Mouse (Mus musculus): Measurements from ENCODE around the gene Gm11733.
A peak's percentile ranks its signal among the peaks of the same experiment; 100 is the strongest.

The Gm11733 gene

DNA sequence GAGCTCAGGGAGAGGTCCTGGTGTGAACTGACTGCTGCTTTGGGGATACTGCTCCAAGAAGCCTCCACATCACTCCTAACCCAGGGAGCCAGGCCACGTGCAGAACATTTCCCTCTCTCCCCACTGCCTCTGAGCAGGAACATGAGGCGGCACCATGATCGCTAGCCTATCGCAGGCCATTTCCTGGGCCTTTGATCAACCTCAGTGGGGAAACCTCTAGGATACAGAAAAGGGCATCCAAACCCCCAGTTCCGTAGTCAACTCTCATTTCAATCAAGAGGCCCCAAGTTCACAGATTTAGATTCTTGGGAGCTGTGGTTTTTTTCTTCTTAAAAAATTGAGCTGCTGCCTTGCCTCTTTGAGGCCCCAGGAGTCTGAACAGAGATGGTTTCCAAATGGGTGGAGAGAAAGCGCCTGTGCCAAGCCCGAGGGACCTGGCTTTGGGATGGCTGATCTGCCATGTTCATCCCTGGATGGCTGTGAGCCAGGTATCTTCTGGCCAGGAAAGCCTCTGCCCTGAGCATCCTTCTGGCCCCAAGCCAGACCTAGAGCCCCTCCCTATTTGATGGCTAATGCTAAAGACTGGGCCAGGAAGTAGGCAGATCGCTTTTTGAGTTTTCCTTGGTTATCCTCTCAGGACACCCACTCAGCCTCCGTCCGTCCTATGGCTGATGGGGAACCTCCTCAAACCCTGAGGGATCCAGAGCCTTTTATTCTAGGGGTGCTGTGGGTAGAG, 5.7 kb upstream of the Gm11733 start:
- no peak for DNase-seq (ENCODE audit: low spot score in 2 of 2)

GRCm38 (mm10) chr11:117479007-117479719, 5.0 kb upstream of the Gm11733 start:
- no peak for DNase-seq (ENCODE audit: low spot score in 2 of 2)

- no peak for DNase-seq (ENCODE audit: low spot score in 2 of 2)
Measured at GRCm38 (mm10) chr11:117479746-117480145, 4.4 kb upstream of the Gm11733 start.

GRCm38 (mm10) chr11:117482300-117482676, 1.9 kb upstream of the Gm11733 start:
- DNase-seq (ENCODE audit: low spot score in 2 of 2): no peak

DNA sequence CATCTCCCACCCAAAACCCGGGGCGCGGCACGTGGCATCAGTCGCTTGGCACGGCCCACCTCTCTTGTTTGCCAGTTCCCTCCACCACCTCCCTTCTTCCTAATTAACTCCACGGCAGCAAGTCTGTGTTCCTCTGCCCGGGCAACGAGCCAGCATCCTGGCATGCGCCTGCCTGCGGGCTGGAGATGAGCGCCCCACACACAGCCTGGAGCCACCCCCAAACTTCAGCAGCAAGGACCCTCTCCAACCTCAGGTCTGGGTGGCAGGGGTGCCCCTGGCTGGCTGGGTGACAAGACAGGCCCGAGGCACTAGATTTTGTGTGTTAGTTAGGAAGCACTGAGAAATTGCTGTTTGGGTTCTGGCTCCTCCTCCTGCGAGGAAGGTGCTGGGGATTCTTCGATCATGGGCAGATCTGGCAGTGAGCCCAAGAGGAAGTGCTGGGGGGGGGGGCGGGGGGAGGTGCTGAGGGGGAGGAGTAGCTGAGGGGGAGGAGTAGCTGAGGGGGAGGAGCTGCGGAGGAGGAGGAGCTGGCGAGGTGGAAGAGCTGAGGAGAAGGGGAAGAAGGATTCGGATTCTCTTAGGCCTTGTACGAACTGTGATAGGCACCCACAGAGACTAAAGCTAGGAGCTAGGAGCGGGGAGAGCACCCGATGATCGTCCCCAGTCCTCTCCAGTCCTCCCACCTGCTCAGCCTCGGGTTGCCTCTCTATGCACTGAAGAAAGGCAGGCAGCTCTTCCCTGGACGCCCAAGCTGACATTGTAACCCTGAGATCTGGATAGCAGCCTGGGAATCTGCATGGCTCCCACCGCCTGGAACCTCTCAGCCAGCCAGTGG, 1.3 kb upstream of the Gm11733 start:
- peak; percentile 37 to 47 for DNase-seq (ENCODE audit: low spot score in 2 of 2)

DNA sequence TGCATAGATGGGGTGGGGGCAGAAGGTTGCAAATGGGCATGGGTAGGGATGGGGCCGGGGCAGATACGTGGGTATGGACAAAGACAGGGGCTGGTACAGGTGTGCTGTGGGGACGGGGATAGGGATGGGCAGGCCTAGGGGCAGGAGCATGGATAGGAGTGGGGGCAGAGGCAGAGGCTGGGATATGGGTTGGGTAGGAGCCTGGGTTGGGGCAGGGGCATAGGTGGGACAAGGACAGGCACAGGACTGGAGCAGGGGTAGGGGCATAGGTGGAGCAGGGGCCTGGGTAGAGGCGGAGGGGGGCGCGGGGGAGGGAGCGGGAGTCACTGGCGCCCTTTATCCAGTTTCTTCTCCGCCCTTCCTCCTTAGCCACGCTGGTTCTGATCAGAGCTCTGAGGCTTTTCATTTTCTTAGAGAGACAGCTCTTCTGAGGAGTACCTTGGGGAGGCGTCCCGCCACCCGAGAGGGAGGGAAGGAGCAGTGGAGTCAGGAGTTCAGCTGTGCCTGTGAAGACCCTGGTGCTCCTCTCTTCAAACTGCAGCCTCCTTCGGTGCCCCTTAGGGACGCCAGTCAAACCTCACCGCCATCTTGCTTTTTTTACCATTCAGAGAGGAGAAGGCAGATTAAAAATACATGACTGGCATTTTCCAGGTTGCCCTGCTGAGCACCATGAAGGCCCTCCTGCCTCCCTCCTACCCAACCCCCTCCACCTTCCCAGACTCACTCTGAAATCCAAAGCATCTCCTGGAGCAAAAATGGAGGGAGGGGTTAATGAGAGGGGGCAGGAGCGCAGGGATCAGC, 7.4 kb downstream of the Gm11733 start:
- DNase-seq (ENCODE audit: low spot score in 2 of 2): no peak

DNA sequence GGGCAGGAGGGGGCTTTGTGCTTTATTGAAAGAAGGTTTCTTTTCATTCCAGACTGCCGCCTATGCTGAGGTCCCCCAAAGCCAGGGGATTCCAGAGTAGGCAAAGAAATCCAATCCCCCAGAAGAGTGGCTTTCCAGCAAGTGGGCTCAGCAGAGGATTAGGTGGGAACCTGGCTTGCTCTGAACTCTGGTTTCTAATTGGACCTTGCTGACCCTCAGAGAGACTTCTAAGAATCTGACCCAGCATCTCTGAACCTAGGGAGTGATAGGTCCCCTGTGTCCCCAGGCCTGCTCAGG, 8.0 kb downstream of the Gm11733 start:
- DNase-seq (ENCODE audit: low spot score in 2 of 2): no peak

DNA sequence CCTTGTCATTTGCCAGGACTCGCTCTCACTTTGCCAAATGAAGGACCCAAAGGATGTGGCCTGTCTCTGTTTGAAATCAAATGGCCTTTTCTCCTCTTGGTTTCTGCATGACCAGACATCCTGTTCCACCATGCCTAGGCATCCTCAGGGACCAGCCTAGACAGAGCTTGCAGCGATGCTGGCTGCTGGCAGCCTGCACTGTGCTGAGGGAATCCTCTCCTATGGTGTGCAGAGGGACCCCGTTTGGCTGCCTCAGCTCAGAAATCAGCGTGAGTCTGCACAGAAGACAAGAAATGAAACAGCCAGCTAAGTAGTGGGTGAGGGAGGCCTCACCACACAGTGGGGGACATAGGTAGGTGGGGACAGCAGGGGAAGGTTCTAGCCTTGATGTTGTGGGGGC, 12.6 kb downstream of the Gm11733 start:
- no peak for DNase-seq (ENCODE audit: low spot score in 2 of 2)

- peak; percentile 20 to 26 for DNase-seq (ENCODE audit: low spot score in 2 of 2)
Measured at GRCm38 (mm10) chr11:117497256-117498136, 13.3 kb downstream of the Gm11733 start.

GRCm38 (mm10) chr11:117498137-117498511, 14.0 kb downstream of the Gm11733 start:
- no peak for DNase-seq (ENCODE audit: low spot score in 2 of 2)

DNA sequence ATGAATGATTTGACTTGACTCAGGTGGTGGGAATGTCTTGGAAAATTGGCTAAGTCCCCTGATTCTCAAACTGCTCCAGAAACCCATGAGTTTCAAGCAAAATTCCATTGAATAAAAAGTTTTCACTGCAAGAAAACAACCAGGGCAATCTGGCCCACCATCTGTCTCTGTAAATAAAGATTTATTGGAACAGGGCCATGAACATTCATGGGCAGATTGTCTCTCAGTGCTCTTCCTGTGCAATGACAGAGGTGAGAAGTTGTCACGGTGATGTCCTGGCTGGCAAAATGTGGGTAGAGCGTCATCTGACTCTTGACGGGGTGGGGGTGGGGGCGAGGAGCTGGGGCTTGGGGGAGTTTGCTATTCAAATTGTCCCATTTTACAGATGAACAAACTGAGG, 24.8 kb downstream of the Gm11733 start:
- no peak for DNase-seq (ENCODE audit: low spot score in 2 of 2)

DNA sequence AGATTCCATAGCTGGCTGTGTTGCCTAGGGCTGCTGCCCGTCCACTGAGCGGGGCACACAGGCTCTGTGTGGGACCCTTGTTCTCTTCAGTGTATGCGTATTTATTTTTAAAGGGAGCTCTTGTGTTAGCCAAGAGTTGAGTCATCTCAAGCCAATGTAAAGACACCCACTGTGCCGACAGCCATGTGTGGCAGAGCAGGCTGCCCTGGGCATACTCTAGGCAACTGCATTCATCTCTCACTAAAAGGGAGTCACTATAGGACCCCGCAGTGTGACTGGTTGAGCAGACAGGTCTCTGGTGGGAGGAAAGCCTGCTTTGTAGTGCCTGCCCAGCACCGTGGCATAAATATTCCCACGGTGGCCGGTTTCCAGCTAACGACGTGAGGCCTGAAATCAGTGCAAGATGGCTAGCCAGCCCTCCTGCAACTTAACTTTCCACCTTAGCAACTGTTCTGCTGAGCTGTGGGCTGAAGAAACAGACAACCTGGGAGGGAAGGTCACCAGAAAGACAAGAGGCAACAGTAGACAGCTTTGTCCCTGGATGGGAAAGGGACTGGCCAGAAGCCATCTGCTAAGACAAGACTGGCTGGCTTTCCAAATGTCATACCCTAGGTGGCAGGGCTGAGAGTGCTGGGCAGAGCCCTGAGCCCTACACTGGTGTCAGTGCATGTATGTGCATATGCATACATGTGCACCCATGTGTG, 31.7 kb downstream of the Gm11733 start:
- no peak for DNase-seq (ENCODE audit: low spot score in 2 of 2)

- no peak for DNase-seq (ENCODE audit: low spot score in 2 of 2)
Measured at GRCm38 (mm10) chr11:117516422-117516796, 32.2 kb downstream of the Gm11733 start.

GRCm38 (mm10) chr11:117521906-117522780, 38.0 kb downstream of the Gm11733 start:
- no peak for DNase-seq (ENCODE audit: low spot score in 2 of 2)

GRCm38 (mm10) chr11:117522879-117523519, 38.8 kb downstream of the Gm11733 start:
- DNase-seq (ENCODE audit: low spot score in 2 of 2): no peak

DNA sequence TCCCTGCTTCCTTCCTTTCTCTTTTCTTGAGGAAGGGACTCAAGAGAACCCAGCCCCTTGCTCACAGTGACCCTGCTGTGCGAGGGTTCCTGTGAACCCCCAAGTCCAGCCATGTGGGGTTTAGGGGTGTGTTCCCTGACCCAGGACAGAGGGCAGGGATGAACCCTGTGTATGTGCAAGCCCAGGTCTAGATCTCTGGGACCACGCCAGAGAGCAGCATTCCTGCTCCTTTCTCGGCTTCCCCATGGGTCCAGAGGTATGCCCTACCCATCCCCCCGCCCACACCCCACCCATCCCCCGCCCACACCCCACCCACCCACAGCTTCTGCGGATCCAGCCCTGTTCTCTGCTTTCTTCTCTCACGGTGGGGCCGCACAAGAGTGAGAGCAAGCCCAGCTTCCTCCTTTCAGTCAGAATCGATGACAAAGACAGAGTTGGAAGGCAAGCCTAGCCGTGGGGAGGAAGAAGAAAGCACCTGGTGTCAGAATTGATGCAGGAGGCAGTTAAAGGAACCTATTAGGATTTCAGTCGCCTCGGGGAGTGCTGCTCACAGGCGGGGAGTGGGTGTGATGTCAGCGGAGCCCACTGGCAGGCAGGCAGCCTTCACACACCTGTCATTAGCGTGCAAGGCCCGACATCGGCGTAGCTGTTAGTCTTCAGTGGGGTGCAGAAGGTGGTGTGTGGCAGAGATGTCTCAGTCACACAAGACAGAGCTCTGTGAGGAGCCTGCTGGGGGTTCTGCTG, 41.6 kb downstream of the Gm11733 start:
- peak; percentile 4 to 8 for DNase-seq (ENCODE audit: low spot score in 2 of 2)

- DNase-seq (ENCODE audit: low spot score in 2 of 2): no peak
Measured at GRCm38 (mm10) chr11:117532374-117532773, 48.2 kb downstream of the Gm11733 start.

DNA sequence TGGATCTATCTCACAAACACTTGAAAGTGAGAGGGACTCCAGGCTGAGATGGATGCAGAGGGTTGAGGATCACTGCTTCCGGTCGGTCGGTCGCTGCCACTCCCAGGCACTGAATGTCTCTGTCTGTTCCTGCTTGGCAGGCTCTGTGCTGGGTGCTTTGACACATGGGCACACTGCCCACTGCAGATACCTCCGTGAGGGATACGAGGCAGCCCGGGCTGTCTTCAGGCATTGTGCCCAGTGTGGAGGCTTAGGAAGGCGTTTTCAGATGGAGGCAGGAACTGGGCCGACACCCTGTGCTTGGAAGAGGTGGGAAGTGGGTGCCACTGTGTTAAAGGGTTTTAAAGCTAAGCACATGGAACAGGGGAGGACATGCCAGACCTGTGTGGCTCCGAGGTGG, 50.7 kb downstream of the Gm11733 start:
- no peak for DNase-seq (ENCODE audit: low spot score in 2 of 2)

All from thymus, postnatal 10 days (tissue).